Mouse (Mus musculus): ENCODE measurements around the gene L3mbtl3. TPM values are rescaled to one million over a fixed set of nuclear protein-coding genes. Genes with fewer than 3 reads are reported as not detected.

The L3mbtl3 gene
- polyA plus RNA-seq, 1 experiment from 2014 or later: 13.6 TPM

DNA sequence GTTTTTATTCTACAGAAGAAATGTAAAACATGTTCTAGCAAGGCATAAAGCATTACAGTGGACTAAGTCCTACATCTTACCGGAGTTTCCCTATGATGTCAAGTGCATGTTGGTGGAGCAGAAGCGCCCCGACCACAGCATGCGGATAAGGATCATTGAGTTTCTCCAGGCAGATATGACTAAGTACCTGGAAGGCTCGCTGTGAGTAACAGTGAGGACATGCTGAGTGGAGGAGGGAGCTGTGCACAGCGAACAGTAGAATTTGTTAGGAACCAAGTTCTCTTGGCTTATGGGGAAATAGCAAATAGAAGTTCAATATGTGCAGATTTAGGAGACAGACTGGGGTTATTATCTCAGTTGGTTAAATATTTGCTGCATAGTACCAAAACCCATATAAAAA is 131.3 kb downstream of the L3mbtl3 start:
- WGBS: 89% methylated on average over 6 of the region's 6 CpGs
- H3K4me1 ChIP-seq (ENCODE audit: control insufficient read depth, insufficient read depth, low read length): no peaks in the 10 kb centered on the region
- ATAC-seq (ENCODE audit: low read depth): no peak
- H3K27me3 ChIP-seq (replicated peaks; ENCODE audit: control insufficient read depth, insufficient read depth, low read length): no peaks in the 10 kb centered on the region
- DNase-seq (ENCODE audit: low spot score): no peak
- H3K9ac ChIP-seq (ENCODE audit: low read depth, low read length): no peak overlapping the region
- H3K4me3 ChIP-seq (ENCODE audit: low read depth, low read length): no peak overlapping the region
- H3K27ac ChIP-seq (replicated peaks; ENCODE audit: low read depth, low read length): no peak overlapping the region
- no peaks in the 10 kb centered on the region for H3K36me3 ChIP-seq (ENCODE audit: control insufficient read depth, insufficient read depth, low read length)
- H3K4me2 ChIP-seq (ENCODE audit: low read depth, low read length): no peak overlapping the region
- no peaks in the 10 kb centered on the region for H3K9me3 ChIP-seq (ENCODE audit: control insufficient read depth, low read length)

DNA sequence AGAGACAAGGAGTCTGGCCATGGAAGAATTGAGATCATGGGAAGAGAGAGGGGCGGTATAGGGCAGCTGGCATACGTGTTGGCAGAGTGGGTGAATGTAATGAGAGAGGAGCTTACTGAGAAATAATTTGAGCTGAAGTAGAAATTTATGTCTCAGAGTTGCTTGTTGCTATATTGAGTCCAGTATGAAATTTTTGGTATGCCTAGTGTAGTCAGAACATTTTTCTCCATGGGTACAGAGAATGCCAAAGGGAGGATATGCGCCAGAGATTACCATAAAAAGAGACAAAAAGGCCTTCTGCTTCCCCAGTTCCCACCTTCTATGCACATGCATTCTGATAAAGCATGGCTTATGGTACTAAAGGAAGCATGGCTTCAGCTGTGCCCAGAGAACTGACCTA is 132.6 kb downstream of the L3mbtl3 start:
- 91% methylated on average over 3 of the region's 3 CpGs for WGBS

DNA sequence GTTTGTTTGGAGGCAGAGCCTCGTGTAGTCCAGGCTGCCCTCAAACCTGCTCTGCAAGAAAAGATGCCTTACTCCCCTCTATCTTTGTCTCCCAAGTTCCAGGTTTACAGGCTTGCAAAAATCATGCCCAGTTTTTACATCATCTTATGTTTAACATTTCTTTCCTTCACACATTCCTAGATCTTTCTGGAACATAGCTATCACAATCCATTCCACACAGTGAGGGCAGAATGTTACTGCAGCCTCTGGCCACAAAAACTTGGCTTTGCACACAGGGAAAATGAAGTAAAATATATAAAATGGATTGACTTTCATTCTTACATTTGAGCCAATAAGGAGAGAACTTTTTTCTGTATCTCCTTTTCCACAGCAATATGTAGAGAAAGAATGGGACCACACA is 136.7 kb downstream of the L3mbtl3 start:
- H3K27me3 ChIP-seq (replicated peaks; ENCODE audit: control insufficient read depth, insufficient read depth, low read length): no peaks in the 10 kb centered on the region
- no peak overlapping the region for H3K4me2 ChIP-seq (ENCODE audit: low read depth, low read length)
- H3K4me3 ChIP-seq (ENCODE audit: low read depth, low read length): no peak overlapping the region
- DNase-seq (ENCODE audit: low spot score) (peak; percentile 44), ATAC-seq (ENCODE audit: low read depth) (no peak)
- 74% methylated on average over 1 of the region's 1 CpGs for WGBS
- H3K27ac ChIP-seq (replicated peaks; ENCODE audit: low read depth, low read length): no peak overlapping the region
- no peaks in the 10 kb centered on the region for H3K36me3 ChIP-seq (ENCODE audit: control insufficient read depth, insufficient read depth, low read length)
- H3K9me3 ChIP-seq (ENCODE audit: control insufficient read depth, low read length): no peaks in the 10 kb centered on the region
- H3K9ac ChIP-seq (ENCODE audit: low read depth, low read length): no peak overlapping the region
- no peaks in the 10 kb centered on the region for H3K4me1 ChIP-seq (ENCODE audit: control insufficient read depth, insufficient read depth, low read length)

More for the DNA sequence above, 132.6 kb downstream of the L3mbtl3 start:
- ATAC-seq (ENCODE audit: low read depth) (no peak), DNase-seq (ENCODE audit: low spot score) (no peak)
- H3K27me3 ChIP-seq (replicated peaks; ENCODE audit: control insufficient read depth, insufficient read depth, low read length): no peaks in the 10 kb centered on the region
- no peak overlapping the region for H3K4me2 ChIP-seq (ENCODE audit: low read depth, low read length)
- no peak overlapping the region for H3K9ac ChIP-seq (ENCODE audit: low read depth, low read length)
- no peaks in the 10 kb centered on the region for H3K4me1 ChIP-seq (ENCODE audit: control insufficient read depth, insufficient read depth, low read length)
- no peak overlapping the region for H3K27ac ChIP-seq (replicated peaks; ENCODE audit: low read depth, low read length)
- H3K4me3 ChIP-seq (ENCODE audit: low read depth, low read length): no peak overlapping the region
- no peaks in the 10 kb centered on the region for H3K36me3 ChIP-seq (ENCODE audit: control insufficient read depth, insufficient read depth, low read length)
- no peaks in the 10 kb centered on the region for H3K9me3 ChIP-seq (ENCODE audit: control insufficient read depth, low read length)

DNA sequence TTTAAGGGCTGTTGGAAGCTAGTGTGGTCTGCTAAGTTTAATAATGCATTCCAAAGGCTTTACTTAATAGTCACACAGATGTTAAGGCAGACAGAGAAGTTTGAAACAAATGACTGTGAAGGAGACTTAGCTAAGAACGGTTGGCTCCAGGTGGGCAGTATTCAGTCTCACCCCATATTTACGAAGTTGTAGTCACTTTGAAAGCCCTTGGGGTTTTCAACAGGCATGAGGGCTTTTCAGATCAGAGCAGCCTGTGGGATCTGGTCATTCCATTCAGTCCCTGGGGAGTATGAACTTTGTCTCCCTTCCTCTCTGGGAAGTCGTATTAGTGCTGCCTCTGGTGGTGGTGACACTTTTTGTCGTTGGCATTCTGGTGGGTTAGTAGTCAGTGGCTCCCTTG is 137.2 kb downstream of the L3mbtl3 start:
- Histone ChIP-seq H3K4me3 (ENCODE audit: low read depth, low read length) (no peak overlapping the region), H3K4me2 (ENCODE audit: low read depth, low read length) (no peak overlapping the region), H3K27me3 (replicated peaks; ENCODE audit: control insufficient read depth, insufficient read depth, low read length) (no peaks in the 10 kb centered on the region), H3K27ac (replicated peaks; ENCODE audit: low read depth, low read length) (no peak overlapping the region), H3K36me3 (ENCODE audit: control insufficient read depth, insufficient read depth, low read length) (no peaks in the 10 kb centered on the region), H3K9me3 (ENCODE audit: control insufficient read depth, low read length) (no peaks in the 10 kb centered on the region), H3K4me1 (ENCODE audit: control insufficient read depth, insufficient read depth, low read length) (no peaks in the 10 kb centered on the region), H3K9ac (ENCODE audit: low read depth, low read length) (no peak overlapping the region)
- DNase-seq (ENCODE audit: low spot score): no peak
- WGBS: 51% methylated on average over 4 of the region's 4 CpGs
- ATAC-seq (ENCODE audit: low read depth): no peak

DNA sequence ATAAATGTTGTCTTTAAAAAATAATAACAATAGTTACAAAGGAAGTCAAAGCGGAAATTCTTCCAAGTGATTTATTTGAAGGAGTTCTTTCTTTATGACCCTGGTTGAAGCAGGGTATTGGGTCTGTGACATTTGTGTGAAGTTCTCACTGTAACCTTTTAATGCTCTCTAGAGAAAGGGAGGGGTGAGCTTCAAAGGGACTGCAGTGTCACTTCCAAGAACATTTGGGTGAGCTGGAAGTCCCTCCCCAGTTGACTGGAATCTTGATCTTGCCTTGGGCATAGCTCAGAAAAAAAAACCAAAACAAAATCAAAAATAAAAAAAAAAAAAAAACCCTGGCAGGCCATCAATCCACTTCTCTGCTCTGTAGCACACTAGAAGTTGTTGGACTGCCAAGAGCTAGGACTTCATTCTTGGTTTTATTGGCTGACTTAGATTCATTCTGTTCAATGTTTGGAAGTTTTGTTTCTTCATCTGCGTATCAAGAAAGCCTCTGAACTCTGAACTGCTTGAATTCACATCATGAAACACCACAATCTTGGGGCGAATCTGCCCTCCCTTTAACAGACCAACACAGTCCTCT is 143.6 kb downstream of the L3mbtl3 start:
- no peak for ATAC-seq (ENCODE audit: low read depth)
- no peaks in the 10 kb centered on the region for H3K36me3 ChIP-seq (ENCODE audit: control insufficient read depth, insufficient read depth, low read length)
- H3K9ac ChIP-seq (ENCODE audit: low read depth, low read length): no peak overlapping the region
- no peaks in the 10 kb centered on the region for H3K27me3 ChIP-seq (replicated peaks; ENCODE audit: control insufficient read depth, insufficient read depth, low read length)
- H3K4me2 ChIP-seq (ENCODE audit: low read depth, low read length): no peak overlapping the region
- no peak overlapping the region for H3K4me3 ChIP-seq (ENCODE audit: low read depth, low read length)
- no peaks in the 10 kb centered on the region for H3K9me3 ChIP-seq (ENCODE audit: control insufficient read depth, low read length)
- WGBS: 85% methylated on average over 3 of the region's 3 CpGs
- H3K4me1 ChIP-seq (ENCODE audit: control insufficient read depth, insufficient read depth, low read length): no peaks in the 10 kb centered on the region
- no peak for DNase-seq (ENCODE audit: low spot score)
- no peak overlapping the region for H3K27ac ChIP-seq (replicated peaks; ENCODE audit: low read depth, low read length)

DNA sequence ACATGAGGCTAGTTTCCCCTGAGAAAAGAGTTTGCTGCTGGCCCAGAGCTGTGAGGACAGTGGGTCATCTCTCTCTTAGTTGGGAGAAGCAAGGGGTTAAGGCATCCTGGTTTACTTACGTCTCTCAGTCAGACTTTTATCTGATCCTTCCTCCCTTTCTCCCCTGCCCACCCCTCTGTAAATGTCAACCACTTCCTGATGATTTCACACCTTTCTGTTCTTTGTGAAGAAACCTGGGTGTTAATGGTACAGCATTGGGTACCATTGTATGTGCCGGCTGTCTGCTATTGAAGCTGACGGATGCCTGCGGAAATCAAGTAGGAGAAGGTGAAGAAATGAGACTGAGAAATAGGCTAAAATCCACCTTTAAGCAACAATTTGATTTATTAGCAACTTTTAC is 146.3 kb downstream of the L3mbtl3 start, which contains the start of gene Samd3:
Gene Samd3 (plus strand): TSS at position 220 of the 400 bp plus-strand sequence.
- H3K27me3 ChIP-seq (replicated peaks; ENCODE audit: control insufficient read depth, insufficient read depth, low read length): no peaks in the 10 kb centered on the region
- no peak within 1 kb of the TSS for H3K9ac ChIP-seq (ENCODE audit: low read depth, low read length)
- H3K36me3 ChIP-seq (ENCODE audit: control insufficient read depth, insufficient read depth, low read length): no peaks in the 10 kb centered on the region
- no peak within 1 kb of the TSS for H3K4me2 ChIP-seq (ENCODE audit: low read depth, low read length)
- H3K27ac ChIP-seq (replicated peaks; ENCODE audit: low read depth, low read length): no peak within 1 kb of the TSS
- no peaks in the 10 kb centered on the region for H3K9me3 ChIP-seq (ENCODE audit: control insufficient read depth, low read length)
- DNase-seq (ENCODE audit: low spot score) (no peak), ATAC-seq (ENCODE audit: low read depth) (no peak)
- no peak within 1 kb of the TSS for H3K4me3 ChIP-seq (ENCODE audit: low read depth, low read length)
- WGBS: 75% methylated on average over 4 of the region's 4 CpGs
- H3K4me1 ChIP-seq (ENCODE audit: control insufficient read depth, insufficient read depth, low read length): no peaks in the 10 kb centered on the region

DNA sequence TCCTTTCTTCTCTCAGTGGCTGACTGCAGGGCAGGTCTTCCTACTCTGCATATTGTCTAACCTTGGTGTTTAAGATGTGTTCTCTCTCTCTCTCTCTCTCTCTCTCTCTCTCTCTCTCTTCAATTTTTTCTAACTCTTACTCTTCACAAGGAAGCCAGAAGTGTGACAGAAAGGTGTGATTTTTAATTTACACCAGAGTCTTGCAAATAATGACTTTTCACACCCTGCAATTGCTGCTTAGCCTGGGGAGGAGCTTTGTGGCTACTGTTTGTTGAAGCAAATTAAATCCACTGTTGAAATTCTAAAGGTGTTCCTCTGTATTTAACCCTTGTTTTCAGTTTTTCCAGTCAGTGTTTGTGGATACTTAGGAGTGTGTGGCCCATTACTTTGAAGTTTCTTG is 147.6 kb downstream of the L3mbtl3 start:
- ATAC-seq (ENCODE audit: low read depth) (no peak), DNase-seq (ENCODE audit: low spot score) (no peak)
- Histone ChIP-seq H3K9ac (ENCODE audit: low read depth, low read length) (no peak overlapping the region), H3K27ac (replicated peaks; ENCODE audit: low read depth, low read length) (no peak overlapping the region), H3K36me3 (ENCODE audit: control insufficient read depth, insufficient read depth, low read length) (no peaks in the 10 kb centered on the region), H3K4me2 (ENCODE audit: low read depth, low read length) (no peak overlapping the region), H3K27me3 (replicated peaks; ENCODE audit: control insufficient read depth, insufficient read depth, low read length) (no peaks in the 10 kb centered on the region), H3K9me3 (ENCODE audit: control insufficient read depth, low read length) (no peaks in the 10 kb centered on the region), H3K4me1 (ENCODE audit: control insufficient read depth, insufficient read depth, low read length) (no peaks in the 10 kb centered on the region), H3K4me3 (ENCODE audit: low read depth, low read length) (no peak overlapping the region)

DNA sequence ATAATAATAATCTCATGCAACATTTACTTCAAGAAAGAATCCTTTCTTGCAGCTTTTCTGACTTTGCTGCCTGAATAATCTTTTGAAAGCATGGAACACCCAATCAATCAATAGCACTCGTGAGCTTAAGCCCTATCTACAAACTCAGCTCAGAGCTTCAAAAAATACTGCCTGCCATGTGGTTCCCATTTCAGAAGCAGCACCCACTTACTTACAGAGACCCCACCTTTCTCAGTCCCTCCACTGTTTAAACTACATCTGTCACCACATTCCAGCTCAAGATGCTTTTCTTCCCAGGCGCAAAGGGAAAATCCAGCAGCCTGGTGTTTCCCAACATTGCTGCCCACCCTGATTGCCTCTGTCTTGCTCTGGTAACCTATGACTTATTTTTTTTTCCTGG is 149.0 kb downstream of the L3mbtl3 start:
- DNase-seq (ENCODE audit: low spot score) (no peak), ATAC-seq (ENCODE audit: low read depth) (no peak)
- Histone ChIP-seq H3K4me2 (ENCODE audit: low read depth, low read length) (no peak overlapping the region), H3K4me3 (ENCODE audit: low read depth, low read length) (no peak overlapping the region), H3K36me3 (ENCODE audit: control insufficient read depth, insufficient read depth, low read length) (no peaks in the 10 kb centered on the region), H3K4me1 (ENCODE audit: control insufficient read depth, insufficient read depth, low read length) (no peaks in the 10 kb centered on the region), H3K27me3 (replicated peaks; ENCODE audit: control insufficient read depth, insufficient read depth, low read length) (no peaks in the 10 kb centered on the region), H3K27ac (replicated peaks; ENCODE audit: low read depth, low read length) (no peak overlapping the region), H3K9me3 (ENCODE audit: control insufficient read depth, low read length) (no peaks in the 10 kb centered on the region), H3K9ac (ENCODE audit: low read depth, low read length) (no peak overlapping the region)
- 47% methylated on average over 2 of the region's 2 CpGs for WGBS

DNA sequence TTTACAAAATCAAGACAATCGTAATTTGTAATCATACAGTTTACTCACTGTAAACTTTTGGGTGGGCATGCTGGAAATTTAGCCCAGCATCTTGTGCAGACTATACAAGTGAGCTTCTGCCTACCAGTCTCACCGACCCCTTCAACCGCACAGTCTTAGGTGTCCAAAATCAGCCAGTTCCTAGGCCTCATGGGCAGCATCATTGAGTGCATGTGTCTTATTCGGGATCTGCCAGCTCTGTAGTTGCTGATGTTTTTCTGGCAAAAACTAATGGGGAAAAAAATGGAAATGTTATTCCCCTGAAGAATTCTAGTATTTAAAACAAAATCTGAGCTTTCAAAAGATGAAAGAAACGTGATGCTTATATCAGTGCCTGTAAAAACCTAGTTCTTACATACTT is 149.5 kb downstream of the L3mbtl3 start:
- Histone ChIP-seq H3K27me3 (replicated peaks; ENCODE audit: control insufficient read depth, insufficient read depth, low read length) (no peaks in the 10 kb centered on the region), H3K4me1 (ENCODE audit: control insufficient read depth, insufficient read depth, low read length) (no peaks in the 10 kb centered on the region), H3K36me3 (ENCODE audit: control insufficient read depth, insufficient read depth, low read length) (no peaks in the 10 kb centered on the region), H3K27ac (replicated peaks; ENCODE audit: low read depth, low read length) (no peak overlapping the region), H3K9ac (ENCODE audit: low read depth, low read length) (no peak overlapping the region), H3K9me3 (ENCODE audit: control insufficient read depth, low read length) (no peaks in the 10 kb centered on the region), H3K4me2 (ENCODE audit: low read depth, low read length) (no peak overlapping the region), H3K4me3 (ENCODE audit: low read depth, low read length) (no peak overlapping the region)
- 66% methylated on average over 5 of the region's 5 CpGs for WGBS
- ATAC-seq (ENCODE audit: low read depth) (no peak), DNase-seq (ENCODE audit: low spot score) (no peak)
